Mouse (Mus musculus) stomach, postnatal 0 days (tissue): Measurements from ENCODE around the gene Ppp3cb. TPM values are rescaled to one million over a fixed set of nuclear protein-coding genes. Genes with fewer than 3 reads are reported as not detected.

Experiments used
- ATAC-seq: fragments of 200-750 bp; cut with Nextera tagmentation; 2 replicates; pipeline ENCODE4 v1.8.0; 2017; ENCODE audit not compliant: low FRiP score, low TSS enrichment
- DNase-seq: peaks from one replicate; pipeline ENCODE4 v3.0.0-alpha.2; 2016; ENCODE audit warnings: low spot score
- H3K27ac ChIP-seq: fragments of 300-500 bp; sonication (generic); replicated peaks from 2 replicates; pipeline ENCODE4 v1.5.1; 2014; ENCODE audit warnings: mild to moderate bottlenecking, control low read depth
- H3K27me3 ChIP-seq: fragments of 300-500 bp; sonication (generic); 2 replicates; pipeline ENCODE4 v1.6.1; 2014; ENCODE audit warnings: low read length; ENCODE audit not compliant: control insufficient read depth, insufficient read depth
- H3K36me3 ChIP-seq: fragments of 300-500 bp; sonication (generic); 2 replicates; pipeline ENCODE4 v1.6.1; 2014; ENCODE audit warnings: low read length, mixed read lengths; ENCODE audit not compliant: control insufficient read depth, insufficient read depth
- H3K4me1 ChIP-seq: fragments of 300-500 bp; sonication (generic); replicated peaks from 2 replicates; pipeline ENCODE4 v1.6.1; 2014; ENCODE audit warnings: antibody characterized with exemption; ENCODE audit not compliant: control insufficient read depth, insufficient read depth
- H3K4me2 ChIP-seq: fragments of 300-500 bp; sonication (generic); replicated peaks from 2 replicates; pipeline ENCODE4 v1.6.1; 2014; ENCODE audit warnings: low read depth, mild to moderate bottlenecking, control low read depth, moderate library complexity
- H3K4me3 ChIP-seq: fragments of 300-500 bp; sonication (generic); 2 replicates; pipeline ENCODE4 v1.5.1; 2014; ENCODE audit warnings: low read depth, low read length, control low read depth
- H3K9ac ChIP-seq: fragments of 300-500 bp; sonication (generic); 2 replicates; pipeline ENCODE4 v1.6.1; 2014; ENCODE audit warnings: mild to moderate bottlenecking, low read length, control low read depth, mixed read lengths
- H3K9me3 ChIP-seq: fragments of 300-500 bp; sonication (generic); 2 replicates; pipeline ENCODE4 v1.6.1; 2016; ENCODE audit warnings: low read length; ENCODE audit not compliant: control insufficient read depth
- CTCF ChIP-seq: IDR thresholded peaks from 2 replicates; pipeline ENCODE4 v1.5.1; 2016; ENCODE audit warnings: antibody characterized with exemption, low read depth, mild to moderate bottlenecking, moderate library complexity
- EP300 ChIP-seq: optimal IDR thresholded peaks from 2 replicates; pipeline ENCODE3; 2016; ENCODE audit warnings: antibody characterized with exemption
- WGBS: fragments of 180-500 bp; shearing (Covaris S2); extraction: QIAGEN DNeasy Blood & Tissue Kit; methylation state at CpG from one replicate; pipeline ENCODE4 v1.1.7; 2014; 5-methylcytosine and 5-hydroxymethylcytosine counted together
- polyA plus RNA-seq: library from polyadenylated mRNA; unstranded; fragments of >200 nt; fragmentation: Nextera tagmentation; extraction: Ambion mirVana; gene quantifications from 2 replicates; pipeline ENCODE4 v1.2.1, GENCODE M21; 2015

The Ppp3cb gene
- polyA plus RNA-seq, 1 experiment from 2014 or later: 21.2 TPM

DNA sequence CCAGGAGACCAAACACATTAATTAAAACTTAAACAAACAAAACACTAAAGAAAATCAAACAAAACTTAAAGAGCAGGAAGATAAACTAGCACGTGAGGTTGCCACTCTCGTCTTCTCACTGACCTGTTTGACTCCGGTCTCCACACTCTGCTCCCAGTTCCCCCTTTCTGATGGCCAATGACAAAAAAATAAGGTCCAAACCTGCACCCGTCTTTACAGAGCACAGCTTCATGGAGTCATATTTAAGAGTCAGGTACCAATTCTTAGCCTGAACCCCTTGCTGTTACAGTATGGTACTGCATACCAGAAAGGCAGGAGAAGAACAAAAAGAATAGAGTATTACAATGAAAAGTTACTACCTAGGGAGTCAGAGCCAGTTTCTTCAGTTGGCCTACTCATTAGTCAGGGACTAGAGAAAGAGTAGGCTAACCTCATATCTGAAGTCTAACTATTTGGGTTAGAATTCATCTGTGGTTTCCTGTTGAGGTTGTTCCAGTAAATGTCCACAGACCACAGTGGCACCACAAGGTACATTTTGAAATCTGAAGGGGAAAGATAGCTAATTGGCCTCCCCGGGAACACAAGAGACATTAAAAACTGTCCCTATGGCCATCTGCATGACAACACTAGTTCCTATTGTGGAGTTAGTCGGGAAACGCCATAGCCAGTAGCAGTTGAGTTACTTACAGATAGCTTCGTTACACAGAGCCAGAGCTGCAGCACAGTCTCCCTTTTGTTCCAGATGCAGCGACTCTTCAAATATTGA, 19.1 kb upstream of the Ppp3cb start:
- 48% methylated on average over 9 of the region's 9 CpGs for WGBS
- ATAC-seq (peak; percentile 82), DNase-seq (peak; percentile 54)
- no peaks in the 10 kb centered on the region for H3K9me3 ChIP-seq
- H3K4me1 ChIP-seq: no peaks in the 10 kb centered on the region
- TF ChIP-seq EP300: no peak
- no peak for TF ChIP-seq CTCF
- no peak overlapping the region for H3K4me3 ChIP-seq
- H3K4me2 ChIP-seq: no peak overlapping the region
- H3K9ac ChIP-seq: no peak overlapping the region
- no peaks in the 10 kb centered on the region for H3K27me3 ChIP-seq
- H3K36me3 ChIP-seq: peaks cover 13% of the 10 kb centered on the region
- H3K27ac ChIP-seq: peak overlapping the region; percentile 73

DNA sequence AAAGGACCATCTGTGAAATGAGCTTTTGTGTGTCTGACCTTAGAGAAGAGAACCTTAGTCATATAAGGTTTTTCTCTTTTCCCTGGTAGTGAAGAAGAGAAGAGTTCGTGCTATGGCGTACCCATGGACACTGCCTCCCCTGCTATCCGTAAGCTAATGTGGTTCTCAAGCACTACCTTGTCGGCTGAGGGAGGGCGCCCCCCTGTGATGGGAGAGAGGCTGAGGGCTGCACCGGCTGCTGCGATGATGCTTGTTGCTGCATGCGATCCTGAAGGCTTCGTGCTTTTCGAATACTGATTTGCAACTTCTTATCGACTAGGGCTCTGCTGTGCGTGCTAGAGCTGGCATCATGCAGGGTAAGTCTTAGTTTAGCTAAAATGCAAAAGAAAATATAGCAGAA, 18.3 kb upstream of the Ppp3cb start:
- no peak for TF ChIP-seq EP300
- peak; percentile 63 for TF ChIP-seq CTCF
- H3K36me3 ChIP-seq: peaks cover 13% of the 10 kb centered on the region
- no peak overlapping the region for H3K4me2 ChIP-seq
- H3K27me3 ChIP-seq: no peaks in the 10 kb centered on the region
- H3K9me3 ChIP-seq: no peaks in the 10 kb centered on the region
- ATAC-seq (no peak), DNase-seq (peak; percentile 67)
- H3K4me3 ChIP-seq: no peak overlapping the region
- 56% methylated on average over 12 of the region's 12 CpGs for WGBS
- H3K27ac ChIP-seq: no peak overlapping the region; the same call in 1 of the 2 replicates
- no peaks in the 10 kb centered on the region for H3K4me1 ChIP-seq
- no peak overlapping the region for H3K9ac ChIP-seq

DNA sequence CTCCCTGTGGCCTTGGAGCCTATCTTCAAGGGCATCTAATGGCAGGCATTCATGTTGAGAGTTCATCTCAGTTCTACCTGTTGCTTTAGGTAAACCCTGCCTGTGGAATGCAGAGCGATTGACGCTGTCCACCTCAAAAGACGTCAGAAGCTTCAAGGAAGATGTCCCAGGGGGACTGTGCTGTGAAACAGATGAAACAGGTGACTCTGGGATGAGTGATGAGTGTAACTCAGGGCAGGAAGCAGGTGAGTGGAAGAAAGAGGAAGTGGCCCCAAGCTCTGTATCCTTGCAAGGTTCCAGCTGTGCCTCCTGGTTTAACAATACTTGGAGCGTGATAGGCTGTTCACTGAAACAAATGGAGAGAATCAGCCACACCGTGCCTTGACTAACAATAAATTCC, 15.5 kb upstream of the Ppp3cb start:
- 87% methylated on average over 5 of the region's 5 CpGs for WGBS
- DNase-seq (no peak), ATAC-seq (no peak)
- Histone ChIP-seq H3K9me3 (no peaks in the 10 kb centered on the region), H3K4me1 (no peaks in the 10 kb centered on the region), H3K27ac (no peak overlapping the region), H3K4me3 (no peak overlapping the region), H3K9ac (no peak overlapping the region), H3K4me2 (no peak overlapping the region), H3K36me3 (peaks cover 15% of the 10 kb centered on the region), H3K27me3 (no peaks in the 10 kb centered on the region)
- TF ChIP-seq EP300 (no peak), CTCF (no peak)

DNA sequence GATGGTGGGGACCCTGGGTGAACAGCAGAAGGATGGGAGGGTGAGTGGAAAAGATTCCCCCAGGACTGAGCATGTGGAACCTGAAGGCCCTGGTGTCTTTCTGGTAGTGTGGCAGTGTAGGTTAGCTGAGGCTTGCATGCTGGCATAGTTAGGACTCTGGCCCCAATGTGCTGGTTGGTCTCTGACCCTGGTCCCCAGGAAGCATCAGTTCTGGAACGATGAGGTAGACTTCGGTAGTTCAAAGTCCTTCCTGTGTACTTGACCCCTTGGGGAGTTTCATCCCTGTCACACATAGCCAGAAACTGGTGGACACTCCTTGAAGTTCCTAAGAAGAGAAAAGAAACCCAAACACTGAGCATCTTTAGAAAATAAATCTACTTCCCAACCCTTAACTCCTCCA, 3.8 kb upstream of the Ppp3cb start:
- Histone ChIP-seq H3K4me3 (no peak overlapping the region), H3K9ac (no peak overlapping the region), H3K27me3 (no peaks in the 10 kb centered on the region), H3K9me3 (no peaks in the 10 kb centered on the region), H3K27ac (no peak overlapping the region), H3K4me1 (no peaks in the 10 kb centered on the region; the same call in 1 of the 2 replicates), H3K36me3 (peaks cover 5% of the 10 kb centered on the region; the same call in 1 of the 2 replicates), H3K4me2 (no peak overlapping the region)
- ATAC-seq (no peak), DNase-seq (no peak)
- TF ChIP-seq CTCF (no peak), EP300 (no peak)
- 83% methylated on average over 2 of the region's 2 CpGs for WGBS

DNA sequence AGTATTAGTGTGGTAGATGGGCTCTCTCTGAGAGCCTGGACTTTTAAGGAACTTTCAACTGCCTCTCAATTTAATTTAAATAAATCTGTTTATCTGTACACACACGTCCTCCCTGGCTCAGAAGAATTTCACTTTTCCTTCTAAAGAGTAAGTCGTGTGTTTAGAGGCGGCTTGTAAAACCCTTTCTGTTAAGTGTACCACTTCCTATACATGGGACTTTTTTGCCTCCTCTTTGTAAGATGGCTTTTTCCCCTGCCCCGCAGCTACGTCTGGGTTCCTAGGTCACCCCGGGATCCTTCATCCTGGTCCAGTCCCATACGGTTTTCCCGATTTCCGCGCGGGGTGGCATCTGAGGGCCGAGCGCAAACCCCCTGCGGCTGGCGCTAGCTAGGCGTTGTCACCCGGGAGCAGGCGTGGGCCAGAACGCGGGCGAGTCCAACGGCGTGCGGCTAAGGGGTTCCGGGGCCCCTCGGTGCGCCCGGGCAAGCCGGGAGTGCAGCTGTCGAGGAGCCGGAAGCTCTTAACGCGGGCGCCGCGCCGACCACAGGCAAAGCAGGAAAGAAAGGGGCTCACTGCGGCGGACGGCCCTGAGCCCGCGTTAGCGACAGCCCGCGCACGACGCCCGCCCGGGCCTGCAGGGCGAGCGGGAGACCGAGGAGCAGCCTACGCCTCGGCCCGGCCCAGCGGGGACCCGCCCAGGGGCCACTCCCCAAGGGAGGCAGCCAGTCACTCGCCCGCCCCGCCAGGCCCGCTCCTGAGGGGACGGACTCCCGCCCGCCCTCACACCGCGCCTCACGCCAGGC, 643 bp downstream of the Ppp3cb start:
- DNase-seq: peak; percentile 96
- ATAC-seq: peak; percentile 99
- Histone ChIP-seq H3K36me3 (peaks cover 4% of the 10 kb centered on the region; the same call in 1 of the 2 replicates), H3K27ac (peak overlapping the region; percentile 99), H3K9me3 (no peaks in the 10 kb centered on the region), H3K9ac (peak overlapping the region; percentile 92), H3K4me2 (peak overlapping the region; percentile 59), H3K27me3 (no peaks in the 10 kb centered on the region), H3K4me3 (peak overlapping the region; percentile 80), H3K4me1 (no peaks in the 10 kb centered on the region; the same call in 1 of the 2 replicates)
- no peak for TF ChIP-seq EP300
- no peak for TF ChIP-seq CTCF
- 1% methylated on average over 45 of the region's 67 CpGs for WGBS
